ENCODE assay signal across 8 mouse cellular contexts in genomic region chr1:135324571-135324970, GRCm38 (mm10). TPM values are rescaled to one million over a fixed set of nuclear protein-coding genes. Genes with fewer than 3 reads are reported as not detected.
A peak's percentile ranks its signal among the peaks of the same experiment; 100 is the strongest.
DNase-seq lines count a peak whose midpoint lies in the region; ATAC-seq and TF ChIP-seq lines count a peak whose summit lies in the region.

Gene Lmod1, plus strand, starts transcription at chr1:135324807.

- DNase-seq in hindbrain, embryonic 14.5 days (ENCODE audit: low spot score): no peak
- DNase-seq in embryo, embryonic 9.5 days (ENCODE audit: extremely low spot score): peak; percentile 71
- DNase-seq in heart, postnatal 10 days: peak; percentile 47 to 51
- no peak for DNase-seq in layer of hippocampus, adult 2 months (ENCODE audit: low spot score in 2 of 2)
- no peak for DNase-seq in cerebellum, postnatal 36 days

- H3K36me3 ChIP-seq in hindbrain, embryonic 12.5 days: no peaks in the 10 kb centered on the region
- H3K36me3 ChIP-seq in hindbrain, embryonic 14.5 days (replicated peaks; ENCODE audit: control insufficient read depth, insufficient read depth): no peaks in the 10 kb centered on the region
- H3K36me3 ChIP-seq in limb, embryonic 13.5 days: no peaks in the 10 kb centered on the region
- H3K36me3 ChIP-seq in stomach, embryonic 15.5 days: no peaks in the 10 kb centered on the region

- intact Hi-C loops in heart, postnatal 10 days (cut with DNase I): no loop called here

- H3K4me3 ChIP-seq in hindbrain, embryonic 12.5 days: no peak within 1 kb of the TSS
- no peak within 1 kb of the TSS for H3K4me3 ChIP-seq in hindbrain, embryonic 14.5 days (replicated peaks; ENCODE audit: low read length)
- H3K4me3 ChIP-seq in limb, embryonic 13.5 days: peak within 1 kb of the TSS; percentile 7; the same call in 1 of the 2 replicates
- peak within 1 kb of the TSS; percentile 28 for H3K4me3 ChIP-seq in stomach, embryonic 15.5 days (replicated peaks)
- H3K4me3 ChIP-seq in layer of hippocampus, adult 2 months: no peak within 1 kb of the TSS

- peak within 1 kb of the TSS; percentile 8; the same call in 1 of the 2 replicates for H3K4me2 ChIP-seq in hindbrain, embryonic 12.5 days (replicated peaks)
- H3K4me2 ChIP-seq in hindbrain, embryonic 14.5 days (replicated peaks): no peak within 1 kb of the TSS
- peak within 1 kb of the TSS; percentile 50 for H3K4me2 ChIP-seq in limb, embryonic 13.5 days (replicated peaks)
- peak within 1 kb of the TSS; percentile 36 for H3K4me2 ChIP-seq in stomach, embryonic 15.5 days

- 20% methylated on average over 8 of the region's 8 CpGs for WGBS in hindbrain, embryonic 12.5 days
- WGBS in hindbrain, embryonic 14.5 days: 20% methylated on average over 8 of the region's 8 CpGs
- WGBS in limb, embryonic 13.5 days: 8% methylated on average over 8 of the region's 8 CpGs
- WGBS in stomach, embryonic 15.5 days: 13% methylated on average over 8 of the region's 8 CpGs

- TF ChIP-seq CTCF in layer of hippocampus, adult 2 months (conservative IDR thresholded peaks at IDR 0.05): no peak

- H3K4me1 ChIP-seq in hindbrain, embryonic 12.5 days: 0 out of 2 replicates have a peak, but pooled peaks cover 3% of the 10 kb centered on the region
- H3K4me1 ChIP-seq in hindbrain, embryonic 14.5 days (replicated peaks; ENCODE audit: control insufficient read depth, insufficient read depth, low read length): no peaks in the 10 kb centered on the region
- H3K4me1 ChIP-seq in limb, embryonic 13.5 days: peaks cover 10% of the 10 kb centered on the region
- 0 out of 2 replicates have a peak, but pooled peaks cover 6% of the 10 kb centered on the region for H3K4me1 ChIP-seq in stomach, embryonic 15.5 days

- H3K9ac ChIP-seq in hindbrain, embryonic 12.5 days: no peak within 1 kb of the TSS
- no peak within 1 kb of the TSS for H3K9ac ChIP-seq in hindbrain, embryonic 14.5 days
- H3K9ac ChIP-seq in limb, embryonic 13.5 days: peak within 1 kb of the TSS; percentile 35; the same call in 1 of the 2 replicates
- 0 out of 2 replicates have a peak within 1 kb of the TSS, but pooled peaks have one; percentile 6 for H3K9ac ChIP-seq in stomach, embryonic 15.5 days

- no peaks in the 10 kb centered on the region for H3K9me3 ChIP-seq in hindbrain, embryonic 12.5 days (replicated peaks)
- H3K9me3 ChIP-seq in hindbrain, embryonic 14.5 days (ENCODE audit: control insufficient read depth, low read length): no peaks in the 10 kb centered on the region
- no peaks in the 10 kb centered on the region for H3K9me3 ChIP-seq in limb, embryonic 13.5 days
- no peaks in the 10 kb centered on the region for H3K9me3 ChIP-seq in stomach, embryonic 15.5 days

- ATAC-seq in hindbrain, embryonic 12.5 days (ENCODE audit: low FRiP score): no peak
- no peak for ATAC-seq in hindbrain, embryonic 14.5 days (ENCODE audit: low FRiP score)
- peak; percentile 92 for ATAC-seq in limb, embryonic 13.5 days (ENCODE audit: low FRiP score, low read depth)
- peak; percentile 82 for ATAC-seq in stomach, embryonic 15.5 days (ENCODE audit: insufficient read depth, low FRiP score, low read depth)

- H3K27me3 ChIP-seq in hindbrain, embryonic 12.5 days: peaks cover 8% of the 10 kb centered on the region
- no peaks in the 10 kb centered on the region for H3K27me3 ChIP-seq in hindbrain, embryonic 14.5 days (ENCODE audit: control insufficient read depth, insufficient read depth, low read length)
- no peaks in the 10 kb centered on the region for H3K27me3 ChIP-seq in limb, embryonic 13.5 days
- H3K27me3 ChIP-seq in stomach, embryonic 15.5 days (replicated peaks): no peaks in the 10 kb centered on the region

- no peak within 1 kb of the TSS for H3K27ac ChIP-seq in hindbrain, embryonic 12.5 days
- no peak within 1 kb of the TSS for H3K27ac ChIP-seq in hindbrain, embryonic 14.5 days
- H3K27ac ChIP-seq in limb, embryonic 13.5 days: no peak within 1 kb of the TSS
- peak within 1 kb of the TSS; percentile 79 for H3K27ac ChIP-seq in stomach, embryonic 15.5 days
- no peak within 1 kb of the TSS for H3K27ac ChIP-seq in layer of hippocampus, adult 2 months

RNA-seq across cellular contexts. Expression of gene Lmod1, which starts in this region (rescaled TPM):
- 0.44 and 0.94 TPM in 2 replicates for polyA plus RNA-seq in hindbrain, embryonic 12.5 days (2016; fragmentation: Nextera tagmentation; extraction: Ambion mirVana)
- 0.33 and 0.43 TPM in 2 replicates for polyA plus RNA-seq in hindbrain, embryonic 14.5 days (2014; fragmentation: Nextera tagmentation; extraction: Ambion mirVana)
- total RNA-seq in heart, postnatal 10 days (2021): 1 to 10 TPM; 1.7 to 3.0 TPM
- 0.37 and 0.54 TPM in 2 replicates for polyA plus RNA-seq in limb, embryonic 13.5 days (2015; fragmentation: Nextera tagmentation; extraction: Ambion mirVana)
- polyA plus RNA-seq in stomach, embryonic 15.5 days (2015; fragmentation: Nextera tagmentation; extraction: Ambion mirVana): 13.0 and 14.0 TPM in 2 replicates
- under 1 TPM; 0.39 to 0.61 TPM for total RNA-seq in layer of hippocampus, adult 2 months (2021)

Comparison
In these comparisons a context has a peak if more than half of its experiments do, and no peak if none do; other contexts are left out.
1. Peak in ATAC-seq, H3K4me3 ChIP-seq, H3K9ac ChIP-seq and H3K4me2 ChIP-seq in limb, embryonic 13.5 days; RNA of the gene not detected or under 1 TPM.
2. DNase-seq: peak in embryo, embryonic 9.5 days (single experiment) and heart, postnatal 10 days (2 of 2); none in hindbrain, embryonic 14.5 days (single experiment), layer of hippocampus, adult 2 months (0 of 2) and cerebellum, postnatal 36 days (0 of 2).